Mouse (Mus musculus) liver, adult 2 months (tissue): Measurements from ENCODE around the gene Gm10300.

ENCODE experiments used
- CTCF ChIP-seq: fragments of 200-500 bp; IDR thresholded peaks from 2 replicates; pipeline ENCODE4 v1.5.1; 2011; ENCODE audit warnings: low read depth, low read length, control low read depth
- POLR2A ChIP-seq: fragments of 200-500 bp; IDR thresholded peaks from 2 replicates; pipeline ENCODE4 v1.6.1; 2011; ENCODE audit warnings: low read length, control low read depth; ENCODE audit not compliant: insufficient read depth; ENCODE audit errors: extremely low read depth

- TF ChIP-seq POLR2A (no peak), CTCF (no peak)
Measured at GRCm38 (mm10) chr4:132072156-132072555, 2.3 kb upstream of the Gm10300 start.
